Mouse (Mus musculus) adrenal gland, adult 10 weeks (tissue): Measurements from ENCODE around the gene Pcdh20. TPM values are rescaled to one million over a fixed set of nuclear protein-coding genes. Genes with fewer than 3 reads are reported as not detected.

ENCODE experiments used
- polyA plus RNA-seq: library from polyadenylated mRNA; stranded (reverse); fragments of 350-450 nt; fragmentation: Illumina TruSeq; extraction: RNeasy Lipid Tissue Mini Kit (QIAGEN cat#74804); gene quantifications from one replicate; pipeline ENCODE4 v1.2.3, GENCODE M21; 2014; ENCODE audit warnings: low read depth, low replicate concordance

Gene Pcdh20
- polyA plus RNA-seq: 0.35 TPM

DNA sequence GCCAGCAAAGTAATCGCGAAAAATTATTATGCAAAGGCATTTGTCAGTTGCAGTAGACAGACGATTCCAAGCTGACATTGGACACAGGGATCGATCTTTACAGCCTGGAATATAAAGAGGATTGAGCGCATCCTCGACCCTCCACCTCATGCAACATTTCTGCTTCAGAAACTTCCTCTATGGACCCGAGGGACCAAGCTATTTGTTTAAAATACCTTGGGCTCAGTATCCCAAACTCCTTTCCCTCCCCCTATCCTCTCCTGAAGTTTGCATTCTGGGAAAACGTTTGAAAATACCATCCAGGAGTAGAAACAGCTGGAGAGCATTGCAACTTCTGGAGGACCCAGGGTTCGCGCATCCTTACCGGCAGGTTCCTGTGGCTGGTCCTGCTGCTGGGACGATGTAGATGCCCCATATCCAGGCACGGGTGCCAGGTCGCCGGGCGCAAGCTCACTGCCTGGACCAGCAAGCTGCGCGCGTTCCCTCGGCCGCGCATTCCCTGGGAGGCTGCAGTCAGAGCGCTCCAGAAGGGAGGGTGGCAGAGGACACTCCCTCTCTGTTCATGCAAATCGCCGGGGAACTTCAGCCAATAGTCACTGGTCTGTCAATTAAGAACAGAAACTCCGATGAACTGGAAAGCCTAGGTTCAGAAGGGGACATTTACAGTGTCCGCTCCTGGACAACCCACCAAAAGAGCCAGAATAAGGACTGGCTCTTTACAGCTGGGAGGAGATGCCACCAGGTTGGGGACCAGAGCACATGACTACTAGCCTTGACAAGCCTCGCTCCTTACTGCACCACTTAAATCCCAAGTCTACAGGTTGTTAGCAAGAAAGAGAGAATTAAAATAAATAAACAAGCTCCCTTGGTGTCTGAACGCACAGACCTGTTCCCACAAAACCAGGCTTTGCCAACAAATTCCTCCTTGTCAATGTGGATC is at the start of gene Pcdh20:
Gene Pcdh20, minus strand, starts transcription at position 902 of the 940 bp plus-strand sequence.

